Mouse (Mus musculus) hindbrain, embryonic 10.5 days (tissue): ENCODE measurements around the gene Phc1. TPM values are rescaled to one million over a fixed set of nuclear protein-coding genes. Genes with fewer than 3 reads are reported as not detected.

Source experiments
- DNase-seq: peaks from one replicate; pipeline ENCODE4 v3.0.0-alpha.2; 2017; ENCODE audit warnings: low spot score
- H3K27ac ChIP-seq: fragments of 300-500 bp; sonication (generic); 2 replicates; pipeline ENCODE4 v1.5.1; 2016; ENCODE audit warnings: mild to moderate bottlenecking, moderate library complexity
- H3K27me3 ChIP-seq: fragments of 300-500 bp; sonication (generic); 2 replicates; pipeline ENCODE4 v1.6.1; 2016; ENCODE audit warnings: mild to moderate bottlenecking; ENCODE audit not compliant: poor library complexity, insufficient read depth, severe bottlenecking
- H3K36me3 ChIP-seq: fragments of 300-500 bp; sonication (generic); 2 replicates; pipeline ENCODE4 v1.6.1; 2016; ENCODE audit warnings: mild to moderate bottlenecking, moderate library complexity
- H3K4me1 ChIP-seq: fragments of 300-500 bp; sonication (generic); replicated peaks from 2 replicates; pipeline ENCODE4 v1.6.1; 2016; ENCODE audit warnings: mild to moderate bottlenecking
- H3K4me3 ChIP-seq: fragments of 300-500 bp; sonication (generic); 2 replicates; pipeline ENCODE4 v1.5.1; 2016; ENCODE audit warnings: mild to moderate bottlenecking, moderate library complexity
- H3K9me3 ChIP-seq: fragments of 300-500 bp; sonication (generic); 2 replicates; pipeline ENCODE4 v1.6.1; 2016; ENCODE audit warnings: mild to moderate bottlenecking, moderate library complexity
- WGBS: fragments of 180-500 bp; shearing (Covaris S2); methylation state at CpG from one replicate; pipeline ENCODE4 v1.1.7; 2016; 5-methylcytosine and 5-hydroxymethylcytosine counted together
- polyA plus RNA-seq: library from polyadenylated mRNA; unstranded; fragments of >200 nt; fragmentation: Nextera tagmentation; extraction: Ambion mirVana; gene quantifications from 2 replicates; pipeline ENCODE4 v1.2.1, GENCODE M21; 2016

Phc1 gene
- polyA plus RNA-seq, 1 experiment from 2014 or later: 29.7 TPM

- H3K27me3 ChIP-seq: 0 out of 2 replicates have a peak, but pooled peaks cover 2% of the 10 kb centered on the region
- H3K27ac ChIP-seq: no peak overlapping the region
- peaks cover 12% of the 10 kb centered on the region for H3K4me1 ChIP-seq
- no peak for DNase-seq
- no peaks in the 10 kb centered on the region for H3K36me3 ChIP-seq
- WGBS: 79% methylated on average over 3 of the region's 3 CpGs
- H3K9me3 ChIP-seq: no peaks in the 10 kb centered on the region
- H3K4me3 ChIP-seq: no peak overlapping the region
Measured at GRCm38 (mm10) chr6:122299621-122300133, 40.7 kb downstream of the Phc1 start.

- 49% methylated on average over 4 of the region's 4 CpGs for WGBS
- DNase-seq: no peak
- no peak overlapping the region for H3K4me3 ChIP-seq
- H3K9me3 ChIP-seq: no peaks in the 10 kb centered on the region
- peaks cover 12% of the 10 kb centered on the region for H3K4me1 ChIP-seq
- no peak overlapping the region for H3K27ac ChIP-seq
- 0 out of 2 replicates have a peak, but pooled peaks cover 2% of the 10 kb centered on the region for H3K27me3 ChIP-seq
- no peaks in the 10 kb centered on the region for H3K36me3 ChIP-seq
Measured at GRCm38 (mm10) chr6:122298223-122298609, 42.1 kb downstream of the Phc1 start.

- DNase-seq: peak; percentile 57
- H3K4me1 ChIP-seq: peaks cover 12% of the 10 kb centered on the region
- whole genome bisulfite sequencing: 7% methylated on average over 25 of the region's 25 CpGs
Measured at GRCm38 (mm10) chr6:122297279-122298222, 42.8 kb downstream of the Phc1 start.

GRCm38 (mm10) chr6:122296918-122297278 is 43.5 kb downstream of the Phc1 start:
- Histone ChIP-seq H3K4me3 (peak overlapping the region; percentile 56), H3K9me3 (no peaks in the 10 kb centered on the region), H3K27me3 (0 out of 2 replicates have a peak, but pooled peaks cover 2% of the 10 kb centered on the region), H3K36me3 (no peaks in the 10 kb centered on the region), H3K4me1 (peaks cover 12% of the 10 kb centered on the region), H3K27ac (peak overlapping the region; percentile 87)
- no peak for DNase-seq
- WGBS: 37% methylated on average over 3 of the region's 3 CpGs

More at GRCm38 (mm10) chr6:122297279-122298222, 42.8 kb downstream of the Phc1 start:
- Histone ChIP-seq H3K9me3 (no peaks in the 10 kb centered on the region), H3K27ac (peak overlapping the region; percentile 87), H3K4me3 (peak overlapping the region; percentile 56), H3K36me3 (no peaks in the 10 kb centered on the region), H3K27me3 (0 out of 2 replicates have a peak, but pooled peaks cover 2% of the 10 kb centered on the region)

- no peak for DNase-seq
- WGBS: 50% methylated on average over 9 of the region's 9 CpGs
- Histone ChIP-seq H3K27me3 (0 out of 2 replicates have a peak, but pooled peaks cover 2% of the 10 kb centered on the region), H3K36me3 (no peaks in the 10 kb centered on the region), H3K4me3 (no peak overlapping the region), H3K4me1 (peaks cover 12% of the 10 kb centered on the region), H3K9me3 (no peaks in the 10 kb centered on the region), H3K27ac (no peak overlapping the region)
Measured at GRCm38 (mm10) chr6:122295242-122295641, 45.1 kb downstream of the Phc1 start.

GRCm38 (mm10) chr6:122294290-122294689 is 46.1 kb downstream of the Phc1 start:
- no peaks in the 10 kb centered on the region for H3K36me3 ChIP-seq
- H3K4me3 ChIP-seq: no peak overlapping the region
- no peak for DNase-seq
- no peak overlapping the region for H3K27ac ChIP-seq
- peaks cover 12% of the 10 kb centered on the region for H3K4me1 ChIP-seq
- 75% methylated on average over 3 of the region's 3 CpGs for WGBS
- H3K9me3 ChIP-seq: no peaks in the 10 kb centered on the region
- 0 out of 2 replicates have a peak, but pooled peaks cover 2% of the 10 kb centered on the region for H3K27me3 ChIP-seq

- H3K36me3 ChIP-seq: no peaks in the 10 kb centered on the region
- 0 out of 2 replicates have a peak, but pooled peaks cover 2% of the 10 kb centered on the region for H3K27me3 ChIP-seq
- no peak for DNase-seq
- H3K9me3 ChIP-seq: no peaks in the 10 kb centered on the region
- no peak overlapping the region for H3K27ac ChIP-seq
- H3K4me1 ChIP-seq: peaks cover 12% of the 10 kb centered on the region
- H3K4me3 ChIP-seq: no peak overlapping the region
- 93% methylated on average over 9 of the region's 9 CpGs for WGBS
Measured at GRCm38 (mm10) chr6:122293796-122294195, 46.6 kb downstream of the Phc1 start.

GRCm38 (mm10) chr6:122293121-122293520 is 47.2 kb downstream of the Phc1 start:
- no peaks in the 10 kb centered on the region for H3K36me3 ChIP-seq

GRCm38 (mm10) chr6:122292184-122292583 is 48.2 kb downstream of the Phc1 start:
- Histone ChIP-seq H3K36me3 (no peaks in the 10 kb centered on the region), H3K4me1 (peaks cover 5% of the 10 kb centered on the region), H3K4me3 (no peak overlapping the region), H3K9me3 (no peaks in the 10 kb centered on the region), H3K27ac (no peak overlapping the region), H3K27me3 (0 out of 2 replicates have a peak, but pooled peaks cover 2% of the 10 kb centered on the region)
- DNase-seq: no peak
- WGBS: 83% methylated on average over 2 of the region's 2 CpGs

More at GRCm38 (mm10) chr6:122293121-122293520, 47.2 kb downstream of the Phc1 start:
- no peak for DNase-seq
- WGBS: 91% methylated on average over 8 of the region's 8 CpGs
- Histone ChIP-seq H3K9me3 (no peaks in the 10 kb centered on the region), H3K4me3 (no peak overlapping the region), H3K27ac (no peak overlapping the region), H3K27me3 (0 out of 2 replicates have a peak, but pooled peaks cover 2% of the 10 kb centered on the region), H3K4me1 (peaks cover 11% of the 10 kb centered on the region)

- no peak for DNase-seq
- Histone ChIP-seq H3K27me3 (0 out of 2 replicates have a peak, but pooled peaks cover 2% of the 10 kb centered on the region), H3K4me1 (peaks cover 1% of the 10 kb centered on the region), H3K36me3 (no peaks in the 10 kb centered on the region), H3K4me3 (no peak overlapping the region), H3K27ac (no peak overlapping the region), H3K9me3 (no peaks in the 10 kb centered on the region)
- WGBS: 86% methylated on average over 3 of the region's 3 CpGs
Measured at GRCm38 (mm10) chr6:122291735-122292134, 48.6 kb downstream of the Phc1 start.

GRCm38 (mm10) chr6:122291264-122291663 is 49.1 kb downstream of the Phc1 start:
- Histone ChIP-seq H3K9me3 (no peaks in the 10 kb centered on the region), H3K4me1 (no peaks in the 10 kb centered on the region), H3K4me3 (no peak overlapping the region), H3K36me3 (no peaks in the 10 kb centered on the region), H3K27ac (no peak overlapping the region), H3K27me3 (0 out of 2 replicates have a peak, but pooled peaks cover 2% of the 10 kb centered on the region)
- WGBS: 84% methylated on average over 2 of the region's 2 CpGs
- DNase-seq: no peak

GRCm38 (mm10) chr6:122290253-122290652 is 50.1 kb downstream of the Phc1 start:
- no peaks in the 10 kb centered on the region for H3K4me1 ChIP-seq
- 70% methylated on average over 3 of the region's 3 CpGs for WGBS
- no peak overlapping the region for H3K27ac ChIP-seq
- no peak overlapping the region for H3K4me3 ChIP-seq
- H3K36me3 ChIP-seq: no peaks in the 10 kb centered on the region
- no peaks in the 10 kb centered on the region for H3K27me3 ChIP-seq
- no peaks in the 10 kb centered on the region for H3K9me3 ChIP-seq
- no peak for DNase-seq

- H3K4me1 ChIP-seq: no peaks in the 10 kb centered on the region
- 80% methylated on average over 1 of the region's 1 CpGs for WGBS
Measured at GRCm38 (mm10) chr6:122289313-122289712, 51.0 kb downstream of the Phc1 start.

More at GRCm38 (mm10) chr6:122289313-122289712, 51.0 kb downstream of the Phc1 start:
- Histone ChIP-seq H3K9me3 (no peaks in the 10 kb centered on the region), H3K27ac (no peak overlapping the region), H3K36me3 (no peaks in the 10 kb centered on the region), H3K27me3 (no peaks in the 10 kb centered on the region), H3K4me3 (no peak overlapping the region)
- DNase-seq: no peak
